8 mouse cellular contexts compared by ENCODE assay signal in the genomic region with DNA sequence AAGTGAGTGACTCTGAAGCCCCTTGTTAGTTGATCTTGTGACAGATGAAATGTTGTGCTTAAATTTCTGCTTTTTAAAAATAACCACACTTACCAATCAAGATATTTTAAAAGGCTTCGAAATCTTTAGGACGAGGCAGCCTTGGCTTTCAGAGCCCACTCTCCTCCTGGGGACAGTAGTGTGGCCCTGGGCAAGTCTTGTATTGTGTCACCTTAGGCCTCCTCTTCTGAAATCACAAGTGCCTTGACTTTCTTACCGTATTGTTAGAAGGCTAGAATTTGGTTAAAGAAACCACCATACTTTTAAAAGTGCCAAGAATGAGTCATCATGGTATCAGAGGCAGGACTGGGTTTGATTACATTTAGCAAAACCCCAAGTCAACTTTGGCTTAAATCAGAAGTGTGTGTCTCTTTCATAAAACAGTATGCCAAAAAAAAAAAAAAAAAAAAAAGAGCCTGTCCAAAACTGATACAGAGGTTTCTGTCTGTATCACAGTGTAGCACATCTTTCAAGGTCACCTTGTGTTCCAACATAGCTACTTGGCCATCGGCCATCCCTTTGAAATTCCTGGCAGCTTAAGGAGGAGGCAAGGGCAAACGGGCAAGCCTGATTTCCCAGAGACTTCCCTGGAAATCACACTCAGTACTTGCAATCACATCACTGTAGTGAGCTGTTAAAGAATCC.
DNase-seq lines count a peak whose midpoint lies in the region; ATAC-seq lines count a peak whose summit lies in the region.

No protein-coding gene starts in this region.

- H3K4me1 ChIP-seq in heart, embryonic 16.5 days (ENCODE audit: control insufficient read depth, insufficient read depth, low read length): peaks cover 61% of the 10 kb centered on the region
- H3K4me1 ChIP-seq in midbrain, embryonic 10.5 days: peaks cover 36% of the 10 kb centered on the region

- H3K27me3 ChIP-seq in heart, embryonic 16.5 days (ENCODE audit: control insufficient read depth, insufficient read depth, low read length): no peaks in the 10 kb centered on the region
- no peaks in the 10 kb centered on the region for H3K27me3 ChIP-seq in midbrain, embryonic 10.5 days (ENCODE audit: low read depth, poor library complexity, severe bottlenecking)

- WGBS in heart, embryonic 16.5 days: 32% methylated on average over 5 of the region's 5 CpGs
- WGBS in midbrain, embryonic 10.5 days: 86% methylated on average over 5 of the region's 5 CpGs

- H3K4me3 ChIP-seq in heart, embryonic 16.5 days (ENCODE audit: low read length): no peak overlapping the region
- no peak overlapping the region for H3K4me3 ChIP-seq in midbrain, embryonic 10.5 days

- no peaks in the 10 kb centered on the region for H3K9me3 ChIP-seq in heart, embryonic 16.5 days (replicated peaks; ENCODE audit: control insufficient read depth, low read length)
- no peaks in the 10 kb centered on the region for H3K9me3 ChIP-seq in midbrain, embryonic 10.5 days (replicated peaks)

- H3K36me3 ChIP-seq in heart, embryonic 16.5 days (ENCODE audit: control insufficient read depth, insufficient read depth): peaks cover 15% of the 10 kb centered on the region
- H3K36me3 ChIP-seq in midbrain, embryonic 10.5 days: peaks cover 34% of the 10 kb centered on the region

- intact Hi-C loops in heart, postnatal 25 days (cut with DNase I): no loop called here

- H3K4me2 ChIP-seq in heart, embryonic 16.5 days (ENCODE audit: low read depth, low read length): no peak overlapping the region

- ATAC-seq in heart, embryonic 16.5 days (replicated peaks; ENCODE audit: extremely low read depth, insufficient read depth, low FRiP score): peak; percentile 63; the same call in 1 of the 2 replicates

- DNase-seq in heart, adult 11 months: peak; percentile 97
- DNase-seq in heart, postnatal 25 days (ENCODE audit: low spot score): no peak
- peak; percentile 44 for DNase-seq in adipocyte (ENCODE audit: low spot score)
- DNase-seq in lung, postnatal 14 days: peak; percentile 69
- no peak for DNase-seq in spleen, postnatal 36 days (ENCODE audit: low spot score in 2 of 2)
- DNase-seq in urinary bladder, postnatal 10 days (ENCODE audit: low spot score): no peak
- no peak for DNase-seq in midbrain, embryonic 10.5 days (ENCODE audit: low spot score)

- H3K9ac ChIP-seq in heart, embryonic 16.5 days (ENCODE audit: low read length): peak overlapping the region; percentile 51

- H3K27ac ChIP-seq in heart, embryonic 16.5 days (ENCODE audit: low read length): peak overlapping the region; percentile 94
- no peak overlapping the region for H3K27ac ChIP-seq in midbrain, embryonic 10.5 days (replicated peaks)

Comparison
In these comparisons a context has a peak if more than half of its experiments do, and no peak if none do; other contexts are left out.
1. DNase-seq: peak in heart, adult 11 months (single experiment), adipocyte (single experiment) and lung, postnatal 14 days (single experiment); none in heart, postnatal 25 days (single experiment), spleen, postnatal 36 days (0 of 2), urinary bladder, postnatal 10 days (single experiment) and midbrain, embryonic 10.5 days (single experiment).